ENCODE assay signal across 8 mouse cellular contexts in the genomic region with DNA sequence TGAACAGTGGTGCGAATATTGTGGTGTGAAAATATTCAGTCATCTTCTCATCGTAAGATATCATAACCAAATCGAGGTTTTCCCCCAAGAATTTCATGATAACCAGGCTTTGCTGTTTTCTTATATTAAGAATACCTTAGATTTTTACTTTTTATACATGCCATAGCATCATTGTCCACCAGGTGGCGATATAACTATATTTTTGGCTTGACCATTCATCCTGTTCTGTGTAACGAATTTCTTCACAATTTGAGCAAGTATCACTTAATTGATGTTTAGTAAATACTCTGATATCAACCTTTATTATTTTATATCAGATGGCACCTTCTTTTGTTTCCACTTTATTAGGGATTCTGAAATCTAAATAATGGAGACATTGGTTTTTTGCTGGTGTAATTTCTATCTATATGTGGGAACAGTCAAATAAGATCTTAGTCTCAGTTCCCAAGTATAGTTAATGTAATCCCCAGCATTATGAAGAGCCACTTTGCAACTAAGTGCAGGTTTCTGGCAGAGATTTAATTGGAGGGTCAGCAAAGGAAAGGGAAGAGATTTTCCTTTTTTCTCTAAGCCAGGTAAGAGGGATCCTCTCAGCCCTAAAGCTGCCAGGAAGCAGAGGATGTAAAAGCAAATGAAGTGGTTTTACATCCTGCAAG.
DNase-seq lines count a peak whose midpoint lies in the region; ATAC-seq and TF ChIP-seq lines count a peak whose summit lies in the region.

No protein-coding gene starts in this region.

- H3K27me3 ChIP-seq in lung, embryonic 14.5 days (ENCODE audit: insufficient read depth, low read length): no peaks in the 10 kb centered on the region

- H3K4me3 ChIP-seq in lung, embryonic 14.5 days (ENCODE audit: low read depth, low read length): no peak overlapping the region
- H3K4me3 ChIP-seq in lung, adult 2 months (replicated peaks; ENCODE audit: extremely low read depth, low read depth, low read length): no peak overlapping the region

- 5% methylated on average over 5 of the region's 5 CpGs for WGBS in lung, embryonic 14.5 days
- 4% methylated on average over 5 of the region's 5 CpGs for WGBS in lung, adult 2 months

- peak; percentile 73 for TF ChIP-seq CTCF in lung, embryonic 14.5 days (IDR thresholded peaks at IDR 0.05; ENCODE audit: low read depth)
- no peak for TF ChIP-seq CTCF in lung, adult 2 months (IDR thresholded peaks at IDR 0.05; ENCODE audit: insufficient read depth, low read length)

- no peaks in the 10 kb centered on the region for H3K4me1 ChIP-seq in lung, embryonic 14.5 days (ENCODE audit: insufficient read depth)
- H3K4me1 ChIP-seq in lung, adult 2 months (ENCODE audit: control insufficient read depth, insufficient read depth, low read length): no peaks in the 10 kb centered on the region

- no peak for TF ChIP-seq POLR2A in lung, adult 2 months (IDR thresholded peaks at IDR 0.05; ENCODE audit: borderline replicate concordance, extremely low read depth, low read depth, low read length)

- H3K4me2 ChIP-seq in lung, embryonic 14.5 days: no peak overlapping the region

- ATAC-seq in lung, embryonic 14.5 days (ENCODE audit: insufficient read depth): no peak
- ATAC-seq in megakaryocyte progenitor cell, adult 5-6 weeks (replicated peaks; ENCODE audit: poor library complexity): peak; percentile 66

- intact Hi-C loops in gastrocnemius, postnatal 14 days (cut with DNase I; ENCODE audit: low total_unique reads): no loop called here

- H3K27ac ChIP-seq in lung, embryonic 14.5 days (ENCODE audit: low read depth): no peak overlapping the region

- DNase-seq in cerebellum, postnatal 10 days: peak; percentile 49 to 75
- no peak for DNase-seq in cerebellum, adult 9-11 months
- peak; percentile 80 for DNase-seq in lung, embryonic 14.5 days
- DNase-seq in lung, adult 2 months: no peak
- peak; percentile 43 for DNase-seq in embryo, embryonic 9.5 days (ENCODE audit: extremely low spot score)
- no peak for DNase-seq in urinary bladder, adult 18-20 months (ENCODE audit: low spot score in 2 of 2)
- DNase-seq in gastrocnemius, postnatal 14 days: no peak

- no peaks in the 10 kb centered on the region for H3K36me3 ChIP-seq in lung, embryonic 14.5 days (ENCODE audit: insufficient read depth)

- no peak overlapping the region for H3K9ac ChIP-seq in lung, embryonic 14.5 days

- no peaks in the 10 kb centered on the region for H3K9me3 ChIP-seq in lung, embryonic 14.5 days (ENCODE audit: low read depth, low read length)

Comparison
In these comparisons a context has a peak if more than half of its experiments do, and no peak if none do; other contexts are left out.
1. DNase-seq: peak in cerebellum, postnatal 10 days (2 of 2), lung, embryonic 14.5 days (single experiment) and embryo, embryonic 9.5 days (single experiment); none in cerebellum, adult 9-11 months (single experiment), lung, adult 2 months (single experiment), urinary bladder, adult 18-20 months (0 of 2) and gastrocnemius, postnatal 14 days (single experiment).